Mouse (Mus musculus): Measurements from ENCODE around the gene Serinc3.
A peak's percentile ranks its signal among the peaks of the same experiment; 100 is the strongest.
"Not testable (repeated sequence)": the region's sequence is repeated elsewhere in the genome, so short reads cannot be mapped to it uniquely, and the experiment has no call there.

Serinc3 gene

DNA sequence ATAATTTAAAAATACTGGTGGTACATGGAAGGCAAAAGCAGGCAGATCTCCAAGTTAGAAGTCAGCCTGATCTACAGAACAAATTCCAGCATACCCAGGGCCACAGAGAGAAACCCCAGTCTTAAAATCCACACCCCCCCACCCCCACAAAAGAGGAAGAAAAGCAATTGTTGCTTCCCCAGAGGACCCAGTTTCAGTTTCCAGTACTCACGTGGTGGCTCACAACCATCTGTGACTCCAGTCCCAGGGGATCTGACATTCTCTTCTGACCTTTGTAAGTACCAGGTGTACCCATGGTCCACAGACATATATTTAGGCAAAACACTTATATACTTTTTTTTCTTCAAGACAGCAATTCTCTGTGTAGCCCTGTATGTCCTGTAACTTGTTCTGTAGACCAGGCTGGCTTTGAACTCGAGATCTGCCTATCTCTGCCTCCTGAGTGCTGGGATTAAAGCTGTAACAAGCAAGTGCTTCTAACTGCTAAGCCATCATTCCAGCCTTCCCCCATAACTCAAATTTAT lies 17.8 kb upstream of the Serinc3 start:
- peak; percentile 20 for DNase-seq (ENCODE audit: low read depth)

DNA sequence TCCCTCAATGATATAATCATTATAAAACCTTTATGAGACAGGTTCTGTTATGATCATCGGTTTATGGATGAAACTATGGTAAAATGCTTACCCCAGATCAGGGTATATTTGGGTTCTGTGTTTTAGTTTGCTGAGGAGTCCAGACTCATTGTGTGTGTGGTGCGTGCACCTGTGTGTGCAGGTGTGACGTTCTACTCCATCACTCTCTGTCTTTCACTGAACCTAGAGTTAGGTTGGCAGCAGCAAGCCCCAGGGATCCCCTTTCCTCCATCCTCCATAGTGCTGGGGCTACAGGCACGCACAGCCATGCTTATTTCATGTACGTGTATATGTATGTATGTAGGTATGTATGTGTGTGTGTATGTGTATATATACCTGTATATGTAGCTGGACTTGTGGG lies 17.1 kb upstream of the Serinc3 start:
- DNase-seq (ENCODE audit: low read depth): no peak

DNA sequence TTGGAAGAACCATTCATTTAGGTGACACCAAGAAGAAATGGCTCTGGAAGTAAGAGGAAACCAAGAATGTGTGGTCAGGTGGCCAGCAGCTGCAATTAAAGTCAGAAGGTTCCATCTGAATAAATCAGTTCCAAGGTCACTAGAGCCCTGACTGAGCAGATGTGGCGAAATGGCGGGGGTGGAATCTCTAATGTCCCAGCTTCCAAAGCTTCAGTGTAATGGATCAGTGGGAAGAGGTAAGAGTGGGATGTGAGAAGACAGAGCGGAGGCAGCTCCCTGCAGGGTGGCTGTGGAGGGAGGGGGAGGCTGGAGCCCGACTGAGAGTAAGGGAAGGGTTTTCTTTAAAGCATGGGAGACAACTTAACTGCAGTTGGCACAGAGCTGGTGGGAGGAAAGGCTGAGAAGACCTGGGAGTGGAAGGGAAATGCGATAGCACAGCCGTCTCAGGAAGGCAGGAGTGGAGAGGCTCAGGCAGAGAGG lies 16.5 kb upstream of the Serinc3 start:
- DNase-seq (ENCODE audit: low read depth): no peak

DNA sequence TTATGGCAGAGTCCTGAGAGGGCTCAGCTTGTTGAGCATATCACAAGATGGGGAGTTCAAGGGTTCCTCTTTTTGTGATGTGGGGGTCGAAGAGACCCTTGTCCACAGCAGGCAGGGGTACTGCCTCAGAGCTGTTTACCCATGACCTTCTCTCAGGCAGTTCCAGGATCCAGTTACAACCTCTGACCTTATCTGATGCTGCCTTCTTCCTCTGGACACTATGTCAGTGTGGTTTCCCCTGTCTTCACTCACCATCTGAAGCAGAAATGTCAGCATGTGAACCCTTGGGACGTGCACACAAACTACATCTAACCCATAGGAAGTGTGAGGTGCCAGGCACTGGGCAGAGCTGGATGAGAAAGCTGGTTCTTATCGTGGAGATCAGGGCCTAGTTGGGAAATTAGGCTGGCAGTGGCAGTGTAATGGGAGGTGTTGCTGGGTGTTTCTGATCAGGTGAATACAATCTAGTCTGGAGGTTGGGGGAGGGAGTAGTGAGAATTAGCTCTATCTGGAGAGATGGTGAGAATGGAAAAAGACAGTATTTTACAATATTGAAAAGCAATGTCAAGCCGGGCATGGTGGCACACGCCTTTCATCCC lies 15.3 kb upstream of the Serinc3 start:
- DNase-seq (ENCODE audit: low read depth): no peak

DNA sequence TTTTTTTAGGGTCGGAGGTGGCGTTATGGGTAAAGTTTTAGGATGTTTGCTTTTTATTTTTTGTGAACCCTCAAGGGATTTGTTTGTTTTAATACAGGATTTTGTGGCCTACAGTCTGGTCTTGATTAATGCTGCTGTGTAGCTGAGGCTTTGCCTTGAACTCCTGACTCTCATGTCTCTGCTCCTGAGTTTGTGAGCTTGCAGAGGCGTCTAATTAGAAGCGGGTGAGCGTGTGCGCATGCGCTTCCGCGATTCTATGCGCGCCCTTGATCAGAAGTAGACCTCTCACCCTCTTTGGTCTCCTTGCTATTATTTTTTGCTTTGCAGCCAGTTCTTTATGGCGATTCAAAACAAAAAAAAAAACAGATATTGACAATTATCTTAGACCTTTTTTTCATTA lies 14.5 kb upstream of the Serinc3 start:
- no peak for DNase-seq (ENCODE audit: low read depth)

DNA sequence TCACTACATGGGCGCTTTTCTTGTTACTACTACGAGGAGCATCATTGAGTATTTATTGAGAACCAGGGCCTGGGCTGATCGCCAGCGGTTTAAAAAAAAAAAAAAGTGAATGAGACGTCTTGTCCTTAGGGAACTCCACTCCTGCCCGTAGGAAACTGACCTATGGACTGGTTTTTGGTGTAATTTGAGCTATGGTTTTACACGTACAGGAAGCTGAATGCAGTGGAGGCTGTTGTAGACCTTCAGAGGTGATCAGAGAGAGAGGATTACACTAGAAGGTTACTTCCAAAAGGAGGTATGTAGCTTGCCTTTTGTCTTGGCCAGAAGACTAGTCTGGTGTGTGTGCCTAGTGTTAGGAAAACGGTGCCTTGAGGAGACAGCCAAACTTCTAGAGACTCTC lies 14.0 kb upstream of the Serinc3 start:
- peak; percentile 31 for DNase-seq (ENCODE audit: low read depth)

DNA sequence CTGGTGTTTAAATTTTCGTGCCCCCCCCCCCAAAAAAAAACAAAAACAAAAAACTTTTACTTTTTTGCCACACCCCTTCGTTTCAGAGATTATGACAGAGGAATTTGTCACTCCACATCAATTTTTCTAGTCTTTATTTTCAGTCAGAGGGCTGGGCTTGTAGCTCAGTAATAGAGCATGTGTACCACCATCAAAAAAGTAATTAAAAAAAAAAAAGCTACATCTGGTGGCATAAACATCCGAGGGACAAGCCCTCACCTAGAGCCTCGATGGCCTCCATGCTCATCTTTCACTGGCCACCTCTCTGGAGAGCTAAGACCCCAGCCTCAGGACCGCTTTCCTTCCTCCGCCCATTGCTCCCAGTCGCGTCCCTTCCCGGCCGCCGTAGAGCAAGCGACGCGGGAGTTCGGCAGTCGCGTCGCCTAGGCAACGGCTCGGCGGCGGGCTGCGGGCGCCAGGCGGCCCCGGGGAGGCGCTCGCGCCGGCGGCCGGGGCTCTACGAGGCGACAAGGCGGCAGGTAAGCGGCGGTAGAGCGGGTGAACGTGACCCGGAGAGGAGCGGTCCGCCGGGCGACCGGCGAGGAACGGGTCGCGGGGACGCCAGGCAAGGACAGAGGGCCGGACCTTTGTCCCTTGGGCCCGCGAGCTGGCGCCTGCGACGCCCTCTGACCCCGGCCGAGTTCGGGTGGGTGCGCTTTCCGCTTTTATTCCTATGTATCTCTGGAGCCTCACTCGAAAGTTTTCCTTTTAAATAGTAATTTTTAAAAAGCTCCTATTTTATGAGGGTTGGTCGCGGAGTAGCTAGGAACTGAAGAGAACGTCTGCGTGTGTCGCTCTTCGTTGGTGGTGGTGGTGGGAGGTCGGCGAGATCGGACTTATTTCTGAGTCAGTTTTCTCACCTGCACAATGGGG lies 13.3 kb upstream of the Serinc3 start, which contains the start of gene Pkig:
Gene Pkig, plus strand, starts transcription at position 412 of the 912 bp plus-strand sequence.
- DNase-seq (ENCODE audit: low read depth): peak; percentile 87

DNA sequence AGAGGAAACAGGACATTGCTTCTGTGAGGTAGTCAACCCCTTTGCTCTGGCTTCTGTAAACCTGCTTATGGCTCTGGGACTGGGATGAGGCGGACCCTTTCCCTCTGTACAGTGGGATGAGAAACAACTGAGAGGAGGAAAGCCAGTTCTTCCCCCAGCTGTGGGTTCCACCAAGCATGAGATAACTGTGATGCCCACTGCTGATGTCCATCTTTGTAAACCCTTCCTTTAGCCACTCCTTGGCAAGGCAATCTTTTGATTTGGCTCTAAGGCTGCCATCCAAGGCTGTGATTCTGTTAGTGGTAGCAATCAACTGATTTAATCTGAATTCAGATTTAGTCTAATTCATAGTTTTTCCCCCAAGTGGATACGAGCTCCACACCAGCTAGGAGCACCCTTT lies 12.6 kb upstream of the Serinc3 start:
- no peak for DNase-seq (ENCODE audit: low read depth)

DNA sequence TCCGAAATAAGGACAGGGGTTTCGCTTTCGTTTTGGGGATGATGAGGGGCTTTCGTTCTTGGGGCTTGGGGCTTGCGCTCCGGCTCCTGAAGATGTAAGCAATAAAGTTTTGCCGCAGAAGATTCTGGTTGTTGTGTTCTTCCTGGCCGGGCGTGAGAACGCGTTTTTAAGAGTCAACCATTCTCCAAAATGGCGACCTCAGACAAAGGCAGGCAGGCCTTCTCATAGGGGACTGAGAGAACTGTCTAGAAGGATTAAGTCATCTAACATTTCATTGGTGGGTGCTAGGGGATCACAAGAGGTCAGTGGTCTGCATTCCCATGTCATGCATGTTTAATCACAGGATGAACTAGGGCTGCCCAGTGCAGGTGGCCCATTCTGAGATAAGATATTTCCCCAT lies 10.8 kb upstream of the Serinc3 start:
- not testable (repeated sequence) for DNase-seq (ENCODE audit: low read depth)

DNA sequence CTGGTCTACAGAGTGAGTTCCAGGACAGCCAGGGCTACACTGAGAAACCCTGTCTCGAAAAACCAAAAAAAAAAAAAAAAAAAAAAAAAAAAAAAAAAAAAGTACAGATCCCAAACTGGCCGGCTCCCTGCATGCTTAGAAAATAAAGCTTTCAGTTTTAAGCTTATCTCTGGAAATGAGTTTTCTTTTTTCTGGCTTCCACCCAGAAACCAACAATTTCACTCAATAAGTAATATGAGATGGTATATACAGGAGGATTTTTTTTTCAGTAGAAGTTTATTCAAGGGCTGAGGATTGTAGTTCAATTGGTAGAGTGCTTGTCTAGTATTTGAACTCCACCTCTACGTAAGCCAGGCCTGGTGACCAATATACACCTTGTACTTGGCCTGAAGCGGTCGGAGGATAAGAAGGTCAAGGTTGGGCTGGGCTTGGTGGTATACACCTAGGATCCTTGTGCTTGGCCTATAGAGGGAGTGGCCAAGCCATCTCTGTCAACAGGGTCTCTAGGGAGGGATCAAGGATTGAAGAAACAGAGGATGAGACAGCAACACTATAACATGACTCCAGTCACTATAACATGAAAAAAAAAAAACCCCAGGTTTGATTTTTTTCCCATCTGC lies 1.6 kb upstream of the Serinc3 start:
- peak; percentile 14 for DNase-seq (ENCODE audit: low read depth)

DNA sequence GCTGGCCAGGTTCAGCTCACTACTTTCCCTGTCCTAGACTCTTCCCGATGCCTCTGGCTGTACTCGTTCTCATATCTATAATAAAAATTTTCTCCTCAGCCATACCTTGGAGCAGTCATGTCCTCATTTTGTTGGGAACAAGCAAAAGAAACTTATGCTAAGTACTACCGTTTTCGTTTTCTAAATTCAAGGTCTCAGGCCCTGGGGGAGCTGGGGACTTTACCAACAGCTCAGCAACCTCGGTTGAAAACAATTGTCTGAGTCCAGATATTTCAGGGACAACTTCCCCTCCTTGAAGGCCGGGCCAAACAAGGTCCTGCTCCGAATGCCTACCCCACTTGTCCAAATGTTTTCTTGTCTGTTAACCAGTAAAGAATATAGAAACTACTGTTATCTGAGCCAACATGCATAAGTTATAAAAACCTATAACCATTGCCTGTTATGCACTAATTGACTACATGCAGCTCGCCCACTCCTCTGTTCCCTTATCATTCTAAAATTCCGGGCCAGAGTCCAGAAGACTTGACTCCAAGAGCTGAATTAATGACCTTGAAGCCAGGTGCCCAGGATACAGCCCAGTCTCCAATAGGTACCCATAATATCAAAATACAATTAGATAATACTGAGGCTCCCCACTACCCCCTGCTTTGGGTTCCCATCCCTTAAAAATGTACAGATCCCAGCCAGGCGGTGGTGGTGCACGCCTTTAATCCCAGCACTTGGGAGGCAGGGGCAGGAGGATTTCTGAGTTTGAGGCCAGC lies 949 bp upstream of the Serinc3 start:
- no peak for DNase-seq (ENCODE audit: low read depth)

DNA sequence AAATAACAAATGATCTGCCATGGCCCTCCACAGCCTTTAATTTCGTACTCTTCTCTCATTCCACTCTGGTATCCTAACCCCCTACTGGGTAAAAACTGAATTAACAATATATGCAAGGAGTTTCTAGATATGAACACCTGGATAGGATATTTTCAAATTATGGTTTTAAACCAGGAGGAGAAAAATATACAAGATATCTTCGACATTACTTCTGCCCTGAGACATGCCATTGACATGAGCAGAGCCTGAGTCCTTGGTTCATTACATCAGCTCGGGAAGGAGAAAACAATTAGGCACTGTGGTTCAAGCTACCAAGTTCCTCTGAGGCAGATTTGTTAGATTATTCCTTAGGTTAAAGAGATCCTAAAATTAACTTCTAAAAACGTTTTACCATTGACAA lies 884 bp downstream of the Serinc3 start:
- DNase-seq (ENCODE audit: low read depth): peak; percentile 76

DNA sequence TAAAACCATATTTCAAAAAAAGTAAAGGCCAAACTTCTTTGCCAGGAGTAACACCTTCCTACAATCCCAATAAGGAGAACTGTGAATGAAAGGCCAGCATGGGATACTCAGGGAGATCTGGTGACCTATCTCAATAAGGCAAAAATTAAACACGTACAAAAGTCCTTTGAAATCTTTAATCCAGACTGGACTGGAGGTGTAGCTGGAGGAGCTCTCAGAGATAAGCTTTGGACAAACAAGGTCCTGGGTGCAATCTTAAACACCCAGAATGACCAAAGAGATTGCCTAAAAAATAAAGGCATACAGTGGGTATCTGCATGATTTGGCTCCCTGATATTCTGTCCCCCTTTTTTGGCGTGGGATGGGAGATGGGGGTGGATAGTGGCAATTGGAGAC lies 1.4 kb downstream of the Serinc3 start:
- DNase-seq (ENCODE audit: low read depth): no peak

DNA sequence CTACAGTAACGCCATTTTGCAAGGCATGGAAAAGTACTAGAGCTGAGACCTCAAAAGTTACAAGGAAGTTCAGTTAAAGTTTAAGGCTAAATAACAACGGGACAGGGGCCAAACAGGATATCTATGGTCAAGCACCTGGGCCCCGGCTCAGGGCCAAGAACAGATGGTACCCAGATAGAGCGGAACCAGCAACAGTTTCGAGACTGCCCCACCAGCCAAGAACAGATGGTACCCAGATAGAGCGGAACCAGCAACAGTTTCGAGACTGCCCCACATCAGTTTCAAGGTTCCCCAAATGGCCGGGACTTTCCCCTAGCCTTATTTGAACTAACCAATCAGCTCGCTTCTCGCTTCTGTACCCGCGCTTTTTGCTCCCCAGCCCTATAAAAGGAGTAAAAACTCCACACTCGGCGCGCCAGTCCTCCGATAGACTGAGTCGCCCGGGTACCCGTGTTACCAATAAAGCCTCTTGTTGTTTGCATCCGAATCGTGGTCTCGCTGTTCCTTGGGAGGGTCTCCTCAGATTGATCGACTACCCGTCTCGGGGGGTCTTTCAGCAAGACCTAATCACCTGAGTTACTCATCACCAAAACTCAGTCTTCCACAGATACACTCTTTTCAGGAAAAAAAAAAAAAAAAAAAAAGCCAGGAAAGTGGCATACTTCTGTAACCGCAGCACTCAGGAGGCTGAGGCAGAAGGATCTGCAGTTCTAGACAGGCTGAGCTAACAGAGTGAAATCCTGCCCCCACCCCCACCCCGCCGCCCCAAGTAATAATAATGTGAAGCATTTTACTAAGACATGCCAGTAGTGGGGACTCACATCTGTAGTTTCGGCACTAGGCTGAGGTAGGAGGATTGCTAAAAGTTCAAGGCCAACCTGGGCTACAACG lies 2.0 kb downstream of the Serinc3 start:
- DNase-seq (ENCODE audit: low read depth): peak; percentile 96

DNA sequence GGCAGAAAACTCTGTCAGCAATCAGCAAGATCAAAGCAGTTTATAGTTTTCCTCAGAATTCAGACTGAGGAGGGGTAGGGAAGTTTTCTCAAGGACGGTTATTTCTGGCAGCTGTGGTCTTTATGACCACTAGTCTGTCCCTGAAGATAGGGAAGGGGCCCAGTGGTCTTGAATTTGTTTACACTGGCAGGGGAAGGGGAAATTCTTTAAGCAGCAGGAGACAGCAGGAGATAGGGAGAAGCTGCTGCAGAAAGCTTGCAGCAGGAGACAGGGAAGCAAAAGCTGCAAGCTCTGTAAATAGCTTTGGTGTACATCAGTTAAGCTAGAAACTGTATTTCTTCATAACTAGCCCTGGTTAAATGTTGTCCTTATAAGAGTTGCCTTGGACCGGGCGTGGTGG lies 3.2 kb downstream of the Serinc3 start:
- DNase-seq (ENCODE audit: low read depth): peak; percentile 27

DNA sequence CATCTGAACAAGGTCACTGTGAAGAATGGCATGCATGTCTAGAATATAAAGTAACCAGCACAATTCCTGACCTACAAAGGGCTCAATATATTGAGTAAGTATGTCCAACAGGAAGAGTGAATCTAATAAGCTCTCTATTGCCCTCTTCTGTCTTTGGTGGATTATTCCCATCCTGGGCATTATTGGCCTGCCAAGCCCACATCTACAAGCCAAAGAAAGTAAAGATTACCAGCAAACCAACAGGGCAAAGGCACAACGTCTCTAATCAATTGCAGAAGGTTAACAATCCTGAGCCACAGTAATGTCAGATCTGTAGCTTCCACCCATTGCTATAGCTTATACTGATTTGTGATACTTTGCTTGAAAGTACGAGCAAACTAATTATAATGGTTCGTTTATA lies 4.4 kb downstream of the Serinc3 start:
- peak; percentile 57 for DNase-seq (ENCODE audit: low read depth)

DNA sequence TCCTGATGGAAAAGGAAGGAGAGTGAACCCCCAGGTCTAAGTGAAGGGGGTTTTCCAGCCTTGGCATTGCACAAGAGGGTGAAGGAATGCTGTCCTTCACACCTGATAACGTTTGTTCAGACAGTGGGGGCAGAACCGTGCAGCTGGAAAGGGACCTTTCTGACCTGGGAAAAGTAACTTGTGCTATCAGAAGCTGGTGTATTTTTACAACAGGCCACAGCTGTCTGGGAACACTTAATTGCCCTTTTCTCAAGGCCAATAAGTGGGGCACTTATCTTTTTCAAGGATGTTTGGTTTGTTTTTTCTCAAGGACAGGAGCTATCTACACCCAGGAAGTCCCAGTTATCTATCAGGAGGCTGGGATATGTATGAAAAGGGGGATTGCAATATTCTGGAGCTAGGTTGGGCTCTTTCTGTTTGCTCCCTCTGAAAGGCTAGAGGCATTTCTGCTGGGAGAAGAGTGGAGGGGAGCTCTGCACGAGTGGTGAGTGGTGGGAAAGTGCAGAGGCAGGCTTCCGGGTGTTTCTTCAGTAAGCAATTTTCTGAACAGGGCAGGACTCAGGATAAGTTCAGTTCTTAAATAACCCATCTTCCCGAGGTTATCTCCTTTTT lies 7.2 kb downstream of the Serinc3 start:
- no peak for DNase-seq (ENCODE audit: low read depth)

DNA sequence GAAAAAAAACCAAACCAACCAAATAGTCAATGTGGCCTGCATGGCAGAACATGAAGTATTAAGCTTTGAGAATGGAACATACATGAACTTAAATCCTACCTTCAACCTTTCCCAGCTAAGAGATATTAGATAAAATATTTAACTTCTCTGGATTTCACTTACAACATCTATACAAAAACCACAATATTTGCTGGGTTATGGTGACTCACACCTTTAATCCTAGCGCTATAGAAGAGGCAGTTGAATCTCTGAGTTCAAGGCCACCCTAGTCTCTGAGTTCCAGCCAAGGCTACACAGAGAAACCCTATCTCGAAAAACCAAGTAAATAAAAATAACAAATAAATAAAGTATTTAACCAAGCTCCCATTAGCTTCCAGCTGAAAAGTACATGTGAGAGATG lies 8.9 kb downstream of the Serinc3 start:
- no peak for DNase-seq (ENCODE audit: low read depth)

DNA sequence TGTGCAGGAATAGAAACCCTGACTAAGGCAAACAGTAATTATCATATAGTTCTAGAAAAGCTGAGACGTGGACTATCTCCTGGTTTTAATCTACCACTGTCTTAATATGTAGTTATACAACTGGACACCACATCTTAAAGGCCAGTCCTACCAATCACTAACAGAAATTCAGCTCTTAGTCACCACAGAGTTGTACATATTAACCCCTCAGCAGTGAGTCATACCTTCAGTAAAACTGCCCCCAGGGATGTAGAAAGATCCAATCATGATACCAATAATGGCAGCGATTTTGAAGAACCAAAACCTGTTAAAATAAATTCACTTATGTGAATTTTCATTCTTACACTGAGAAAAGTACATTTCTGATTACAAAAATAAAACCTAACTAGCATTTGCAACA lies 10.7 kb downstream of the Serinc3 start:
- DNase-seq (ENCODE audit: low read depth): no peak

DNA sequence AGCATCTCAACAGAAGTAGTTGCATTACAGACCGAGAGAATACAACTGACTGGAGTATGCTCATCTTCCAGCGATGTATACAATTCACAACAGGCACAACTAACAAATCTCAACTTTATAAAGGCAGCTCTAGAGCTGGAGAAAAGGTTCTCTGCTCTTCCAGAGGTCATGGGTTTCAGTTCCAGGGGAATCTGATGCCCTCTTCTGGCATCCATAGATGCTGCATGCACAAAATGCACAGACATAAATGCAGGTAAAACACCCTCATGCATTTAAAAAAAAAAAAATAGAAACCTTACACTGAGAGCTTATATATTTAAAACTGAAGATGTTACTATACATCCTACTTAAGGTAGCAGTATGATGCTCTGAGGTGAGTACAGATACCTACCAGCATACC lies 13.2 kb downstream of the Serinc3 start:
- DNase-seq (ENCODE audit: low read depth): no peak

DNA sequence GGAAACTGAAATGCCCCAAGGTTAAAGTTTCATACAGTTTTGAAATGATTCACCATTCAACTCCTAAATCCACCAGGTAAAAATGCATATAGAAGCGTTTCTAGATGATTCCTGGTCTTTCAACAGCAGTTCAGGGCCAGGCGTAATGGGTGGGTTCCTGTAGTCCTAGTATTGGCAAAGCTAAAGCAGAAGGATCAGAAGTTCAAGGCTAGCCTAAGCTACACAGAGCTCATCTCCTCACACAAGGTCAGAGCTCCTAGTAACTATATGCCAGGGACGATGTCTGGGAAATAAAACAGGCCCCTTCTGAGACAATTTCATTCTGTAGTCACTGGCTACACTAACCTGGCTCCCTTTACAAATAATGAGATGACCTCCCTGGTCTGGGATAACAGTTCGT lies 13.7 kb downstream of the Serinc3 start:
- no peak for DNase-seq (ENCODE audit: low read depth)

Data from induced T-regulatory cell, adult 2 months (primary cell).